Mouse (Mus musculus): ENCODE measurements at regions not wholly inside any gene's neighbourhood (a gene's known extent, or its start where the extent isn't known, plus 50 kb on each side); places are given as distances from the start of the nearest gene placed in this dataset.

- no peak for TF ChIP-seq CTCF (IDR thresholded peaks at IDR 0.05; ENCODE audit: insufficient read depth, low read depth, low read length)
- no peak for TF ChIP-seq POLR2A (IDR thresholded peaks at IDR 0.05; ENCODE audit: insufficient read depth, low read depth, low read length)
Measured at GRCm38 (mm10) chr7:73302501-73302900, 72.8 kb upstream of the Rgma start.
